Mouse (Mus musculus): ENCODE results near the gene Med12l. TPM values are rescaled to one million over a fixed set of nuclear protein-coding genes. Genes with fewer than 3 reads are reported as not detected.

Gene Med12l
- polyA plus RNA-seq, 1 experiment: not detected

- Histone ChIP-seq H3K9me3 (ENCODE audit: control insufficient read depth, low read length) (no peaks in the 10 kb centered on the region), H3K4me1 (ENCODE audit: control insufficient read depth) (no peaks in the 10 kb centered on the region), H3K27me3 (ENCODE audit: control insufficient read depth) (no peaks in the 10 kb centered on the region), H3K36me3 (ENCODE audit: control insufficient read depth) (no peaks in the 10 kb centered on the region), H3K4me3 (replicated peaks) (no peak overlapping the region)
- TF ChIP-seq GATA1 (IDR thresholded peaks at IDR 0.05; ENCODE audit: low read length) (no peak), TAL1 (IDR thresholded peaks at IDR 0.05; ENCODE audit: low read length) (no peak)
Measured at GRCm38 (mm10) chr3:59277502-59278253, 272.1 kb downstream of the Med12l start.

- no peaks in the 10 kb centered on the region for H3K9me3 ChIP-seq (ENCODE audit: control insufficient read depth, low read length)
- no peak for TF ChIP-seq GATA1 (IDR thresholded peaks at IDR 0.05; ENCODE audit: low read length)
- TF ChIP-seq TAL1 (IDR thresholded peaks at IDR 0.05; ENCODE audit: low read length): no peak
- no peaks in the 10 kb centered on the region for H3K4me1 ChIP-seq (ENCODE audit: control insufficient read depth)
- no peaks in the 10 kb centered on the region for H3K27me3 ChIP-seq (ENCODE audit: control insufficient read depth)
- H3K4me3 ChIP-seq (replicated peaks): no peak overlapping the region
- no peaks in the 10 kb centered on the region for H3K36me3 ChIP-seq (ENCODE audit: control insufficient read depth)
Measured at GRCm38 (mm10) chr3:59278254-59278533, 272.6 kb downstream of the Med12l start.

GRCm38 (mm10) chr3:59278620-59279019, 273.0 kb downstream of the Med12l start:
- H3K4me3 ChIP-seq (replicated peaks): no peak overlapping the region
- no peak for TF ChIP-seq TAL1 (IDR thresholded peaks at IDR 0.05; ENCODE audit: low read length)
- no peak for TF ChIP-seq GATA1 (IDR thresholded peaks at IDR 0.05; ENCODE audit: low read length)
- no peaks in the 10 kb centered on the region for H3K9me3 ChIP-seq (ENCODE audit: control insufficient read depth, low read length)
- no peaks in the 10 kb centered on the region for H3K4me1 ChIP-seq (ENCODE audit: control insufficient read depth)
- no peaks in the 10 kb centered on the region for H3K27me3 ChIP-seq (ENCODE audit: control insufficient read depth)
- no peaks in the 10 kb centered on the region for H3K36me3 ChIP-seq (ENCODE audit: control insufficient read depth)

GRCm38 (mm10) chr3:59290551-59290950, 284.9 kb downstream of the Med12l start:
- H3K4me3 ChIP-seq (replicated peaks): no peak overlapping the region
- H3K9me3 ChIP-seq (ENCODE audit: control insufficient read depth, low read length): no peaks in the 10 kb centered on the region
- H3K27me3 ChIP-seq (ENCODE audit: control insufficient read depth): no peaks in the 10 kb centered on the region
- H3K4me1 ChIP-seq (ENCODE audit: control insufficient read depth): no peaks in the 10 kb centered on the region
- H3K36me3 ChIP-seq (ENCODE audit: control insufficient read depth): no peaks in the 10 kb centered on the region
- no peak for TF ChIP-seq GATA1 (IDR thresholded peaks at IDR 0.05; ENCODE audit: low read length)
- TF ChIP-seq TAL1 (IDR thresholded peaks at IDR 0.05; ENCODE audit: low read length): no peak

- TF ChIP-seq TAL1 (IDR thresholded peaks at IDR 0.05; ENCODE audit: low read length): no peak
- no peak for TF ChIP-seq GATA1 (IDR thresholded peaks at IDR 0.05; ENCODE audit: low read length)
- H3K4me3 ChIP-seq (replicated peaks): no peak overlapping the region
- H3K27me3 ChIP-seq (ENCODE audit: control insufficient read depth): no peaks in the 10 kb centered on the region
- H3K36me3 ChIP-seq (ENCODE audit: control insufficient read depth): no peaks in the 10 kb centered on the region
- H3K9me3 ChIP-seq (ENCODE audit: control insufficient read depth, low read length): no peaks in the 10 kb centered on the region
- no peaks in the 10 kb centered on the region for H3K4me1 ChIP-seq (ENCODE audit: control insufficient read depth)
Measured at GRCm38 (mm10) chr3:59293437-59294199, 288.0 kb downstream of the Med12l start.

- H3K27me3 ChIP-seq (ENCODE audit: control insufficient read depth): no peaks in the 10 kb centered on the region
- TF ChIP-seq TAL1 (IDR thresholded peaks at IDR 0.05; ENCODE audit: low read length): no peak
- no peak for TF ChIP-seq GATA1 (IDR thresholded peaks at IDR 0.05; ENCODE audit: low read length)
- no peak overlapping the region for H3K4me3 ChIP-seq (replicated peaks)
- H3K4me1 ChIP-seq (ENCODE audit: control insufficient read depth): no peaks in the 10 kb centered on the region
- H3K36me3 ChIP-seq (ENCODE audit: control insufficient read depth): no peaks in the 10 kb centered on the region
- no peaks in the 10 kb centered on the region for H3K9me3 ChIP-seq (ENCODE audit: control insufficient read depth, low read length)
Measured at GRCm38 (mm10) chr3:59295699-59296562, 290.3 kb downstream of the Med12l start.

- no peak for TF ChIP-seq GATA1 (IDR thresholded peaks at IDR 0.05; ENCODE audit: low read length)
- no peak for TF ChIP-seq TAL1 (IDR thresholded peaks at IDR 0.05; ENCODE audit: low read length)
- Histone ChIP-seq H3K27me3 (ENCODE audit: control insufficient read depth) (no peaks in the 10 kb centered on the region), H3K4me1 (ENCODE audit: control insufficient read depth) (no peaks in the 10 kb centered on the region), H3K4me3 (replicated peaks) (no peak overlapping the region), H3K9me3 (ENCODE audit: control insufficient read depth, low read length) (no peaks in the 10 kb centered on the region), H3K36me3 (ENCODE audit: control insufficient read depth) (no peaks in the 10 kb centered on the region)
Measured at GRCm38 (mm10) chr3:59296563-59297130, 291.0 kb downstream of the Med12l start.

- Histone ChIP-seq H3K4me3 (replicated peaks) (no peak overlapping the region), H3K4me1 (ENCODE audit: control insufficient read depth) (no peaks in the 10 kb centered on the region), H3K36me3 (ENCODE audit: control insufficient read depth) (no peaks in the 10 kb centered on the region), H3K9me3 (ENCODE audit: control insufficient read depth, low read length) (no peaks in the 10 kb centered on the region), H3K27me3 (ENCODE audit: control insufficient read depth) (no peaks in the 10 kb centered on the region)
- TF ChIP-seq GATA1 (IDR thresholded peaks at IDR 0.05; ENCODE audit: low read length) (no peak), TAL1 (IDR thresholded peaks at IDR 0.05; ENCODE audit: low read length) (no peak)
Measured at GRCm38 (mm10) chr3:59297653-59298052, 292.0 kb downstream of the Med12l start.

All from erythroblast, embryonic 14.5 days (primary cell).